Mouse (Mus musculus) kidney, embryonic 15.5 days (tissue): ENCODE data around the gene Slc25a35. TPM values are rescaled to one million over a fixed set of nuclear protein-coding genes. Genes with fewer than 3 reads are reported as not detected.
"Not testable (repeated sequence)": the region's sequence is repeated elsewhere in the genome, so short reads cannot be mapped to it uniquely, and the experiment has no call there.

Experiments
- ATAC-seq: fragments of 200-750 bp; cut with Nextera tagmentation; replicated peaks from 2 replicates; pipeline ENCODE4 v1.8.0; 2017; ENCODE audit warnings: moderate TSS enrichment; ENCODE audit not compliant: low FRiP score
- H3K27ac ChIP-seq: fragments of 300-500 bp; sonication (generic); 2 replicates; pipeline ENCODE4 v1.5.1; 2015; ENCODE audit warnings: mild to moderate bottlenecking, inconsistent platforms
- H3K27me3 ChIP-seq: fragments of 300-500 bp; sonication (generic); 2 replicates; pipeline ENCODE4 v1.6.1; 2015; ENCODE audit warnings: inconsistent platforms
- H3K36me3 ChIP-seq: fragments of 300-500 bp; sonication (generic); 2 replicates; pipeline ENCODE4 v1.6.1; 2015; ENCODE audit warnings: inconsistent platforms
- H3K4me1 ChIP-seq: fragments of 300-500 bp; sonication (generic); 2 replicates; pipeline ENCODE4 v1.6.1; 2015; ENCODE audit warnings: inconsistent platforms
- H3K4me2 ChIP-seq: fragments of 300-500 bp; sonication (generic); 2 replicates; pipeline ENCODE4 v1.6.1; 2015; ENCODE audit warnings: moderate library complexity, mild to moderate bottlenecking, inconsistent platforms
- H3K4me3 ChIP-seq: fragments of 300-500 bp; sonication (generic); replicated peaks from 2 replicates; pipeline ENCODE4 v1.5.1; 2015; ENCODE audit warnings: mild to moderate bottlenecking, inconsistent platforms
- H3K9ac ChIP-seq: fragments of 300-500 bp; sonication (generic); 2 replicates; pipeline ENCODE4 v1.6.1; 2015; ENCODE audit warnings: mild to moderate bottlenecking, inconsistent platforms
- H3K9me3 ChIP-seq: fragments of 300-500 bp; sonication (generic); replicated peaks from 2 replicates; pipeline ENCODE4 v1.6.1; 2016; ENCODE audit warnings: inconsistent platforms
- WGBS: fragments of 180-500 bp; shearing (Covaris S2); methylation state at CpG from one replicate; pipeline ENCODE4 v1.1.7; 2015; ENCODE audit warnings: mixed read lengths; 5-methylcytosine and 5-hydroxymethylcytosine counted together
- polyA plus RNA-seq: library from polyadenylated mRNA; unstranded; fragments of >200 nt; fragmentation: Nextera tagmentation; extraction: Ambion mirVana; gene quantifications from 2 replicates; pipeline ENCODE4 v1.2.1, GENCODE M21; 2015

The Slc25a35 gene
- 4.8 and 5.0 TPM in 2 replicates for polyA plus RNA-seq

GRCm38 (mm10) chr11:68967337-68968282 lies at the start of gene Slc25a35:
TSS of gene Slc25a35 (plus strand) at chr11:68968131.
- H3K4me3 ChIP-seq, result peak within 1 kb of the TSS; percentile 64
- peak within 1 kb of the TSS; percentile 7 for H3K27ac ChIP-seq
- peaks cover 34% of the 10 kb centered on the region for H3K4me1 ChIP-seq
- peak; percentile 98 for ATAC-seq
- WGBS, result under 1% methylated on average over 50 of the region's 50 CpGs
- no peaks in the 10 kb centered on the region for H3K9me3 ChIP-seq
- no peaks in the 10 kb centered on the region for H3K36me3 ChIP-seq
- 0 out of 2 replicates have a peak, but pooled peaks cover 2% of the 10 kb centered on the region for H3K27me3 ChIP-seq
- peak within 1 kb of the TSS; percentile 91 for H3K4me2 ChIP-seq
- peak within 1 kb of the TSS; percentile 44 for H3K9ac ChIP-seq

- 67% methylated on average over 3 of the region's 3 CpGs for WGBS
- no peak overlapping the region for H3K4me3 ChIP-seq
Observed at GRCm38 (mm10) chr11:68923191-68923590, 44.7 kb upstream of the Slc25a35 start.

GRCm38 (mm10) chr11:68924749-68925148 lies 43.2 kb upstream of the Slc25a35 start:
- no peak overlapping the region for H3K9ac ChIP-seq
- no peak for ATAC-seq
- no peak overlapping the region for H3K27ac ChIP-seq
- H3K4me1 ChIP-seq, result peaks cover 14% of the 10 kb centered on the region
- WGBS, result 83% methylated on average over 2 of the region's 2 CpGs
- no peaks in the 10 kb centered on the region for H3K36me3 ChIP-seq
- H3K4me2 ChIP-seq, result no peak overlapping the region
- H3K27me3 ChIP-seq, result no peaks in the 10 kb centered on the region
- no peaks in the 10 kb centered on the region for H3K9me3 ChIP-seq
- H3K4me3 ChIP-seq, result no peak overlapping the region

More at GRCm38 (mm10) chr11:68923191-68923590, 44.7 kb upstream of the Slc25a35 start:
- Histone ChIP-seq H3K9me3 (no peaks in the 10 kb centered on the region), H3K4me1 (peaks cover 14% of the 10 kb centered on the region), H3K4me2 (no peak overlapping the region), H3K27ac (no peak overlapping the region), H3K36me3 (no peaks in the 10 kb centered on the region), H3K9ac (no peak overlapping the region), H3K27me3 (no peaks in the 10 kb centered on the region)
- no peak for ATAC-seq

GRCm38 (mm10) chr11:68926981-68927380 lies 41.0 kb upstream of the Slc25a35 start, which contains the start of gene Odf4:
TSS of gene Odf4 (minus strand) at chr11:68927081.
- Histone ChIP-seq H3K4me1 (peaks cover 8% of the 10 kb centered on the region), H3K9ac (no peak within 1 kb of the TSS), H3K4me3 (no peak within 1 kb of the TSS), H3K27me3 (no peaks in the 10 kb centered on the region), H3K9me3 (no peaks in the 10 kb centered on the region), H3K4me2 (no peak within 1 kb of the TSS), H3K36me3 (no peaks in the 10 kb centered on the region), H3K27ac (no peak within 1 kb of the TSS)
- WGBS, result 71% methylated on average over 3 of the region's 3 CpGs
- ATAC-seq, result no peak

- Histone ChIP-seq H3K27me3 (no peaks in the 10 kb centered on the region), H3K9me3 (no peaks in the 10 kb centered on the region), H3K9ac (no peak overlapping the region), H3K36me3 (no peaks in the 10 kb centered on the region), H3K4me1 (no peaks in the 10 kb centered on the region), H3K4me3 (no peak overlapping the region), H3K27ac (no peak overlapping the region), H3K4me2 (no peak overlapping the region)
- 84% methylated on average over 6 of the region's 6 CpGs for WGBS
- ATAC-seq, result no peak
Observed at GRCm38 (mm10) chr11:68929947-68930346, 38.0 kb upstream of the Slc25a35 start.

- no peak overlapping the region for H3K4me3 ChIP-seq
- no peak for ATAC-seq
- no peaks in the 10 kb centered on the region for H3K27me3 ChIP-seq
- H3K36me3 ChIP-seq, result no peaks in the 10 kb centered on the region
- 80% methylated on average over 5 of the region's 5 CpGs for WGBS
- H3K4me2 ChIP-seq, result no peak overlapping the region
- no peak overlapping the region for H3K9ac ChIP-seq
- 0 out of 2 replicates have a peak, but pooled peaks cover under 1% of the 10 kb centered on the region for H3K4me1 ChIP-seq
- H3K27ac ChIP-seq, result no peak overlapping the region
- H3K9me3 ChIP-seq, result no peaks in the 10 kb centered on the region
Observed at GRCm38 (mm10) chr11:68933885-68934507, 33.9 kb upstream of the Slc25a35 start.

- H3K4me3 ChIP-seq, H3K9ac ChIP-seq, H3K27me3 ChIP-seq, H3K9me3 ChIP-seq, H3K27ac ChIP-seq, H3K4me1 ChIP-seq, ATAC-seq, H3K36me3 ChIP-seq, H3K4me2 ChIP-seq: not testable (repeated sequence)
- WGBS, result 90% methylated on average over 4 of the region's 4 CpGs
Observed at GRCm38 (mm10) chr11:68936951-68937350, 31.0 kb upstream of the Slc25a35 start.

- peak overlapping the region; percentile 59 for H3K4me2 ChIP-seq
- peak overlapping the region; percentile 50 for H3K4me3 ChIP-seq
- WGBS, result 2% methylated on average over 16 of the region's 16 CpGs
- H3K27me3 ChIP-seq, result no peaks in the 10 kb centered on the region
- H3K27ac ChIP-seq, result peak overlapping the region; percentile 85
- H3K36me3 ChIP-seq, result peaks cover 11% of the 10 kb centered on the region; the same call in 1 of the 2 replicates
- peak; percentile 98 for ATAC-seq
- H3K4me1 ChIP-seq, result peaks cover 16% of the 10 kb centered on the region; the same call in 1 of the 2 replicates
- H3K9ac ChIP-seq, result peak overlapping the region; percentile 39
- no peaks in the 10 kb centered on the region for H3K9me3 ChIP-seq
Observed at GRCm38 (mm10) chr11:68939451-68940304, 28.3 kb upstream of the Slc25a35 start.

- Histone ChIP-seq H3K4me1 (peaks cover 16% of the 10 kb centered on the region; the same call in 1 of the 2 replicates), H3K27ac (peak overlapping the region; percentile 85), H3K27me3 (no peaks in the 10 kb centered on the region), H3K4me2 (peak overlapping the region; percentile 59), H3K4me3 (peak overlapping the region; percentile 50), H3K9ac (peak overlapping the region; percentile 39), H3K9me3 (no peaks in the 10 kb centered on the region), H3K36me3 (peaks cover 13% of the 10 kb centered on the region; the same call in 1 of the 2 replicates)
- WGBS, result 35% methylated on average over 4 of the region's 4 CpGs
- ATAC-seq, result 0 out of 2 replicates have a peak, but pooled peaks have one; percentile 42
Observed at GRCm38 (mm10) chr11:68940516-68940915, 27.4 kb upstream of the Slc25a35 start.

GRCm38 (mm10) chr11:68942731-68943130 lies 25.2 kb upstream of the Slc25a35 start:
- no peak overlapping the region for H3K9ac ChIP-seq
- ATAC-seq, result no peak
- H3K9me3 ChIP-seq, result no peaks in the 10 kb centered on the region
- no peak overlapping the region for H3K4me2 ChIP-seq
- no peak overlapping the region for H3K4me3 ChIP-seq
- H3K27ac ChIP-seq, result no peak overlapping the region; the same call in 1 of the 2 replicates
- WGBS, result 78% methylated on average over 8 of the region's 8 CpGs
- H3K4me1 ChIP-seq, result peaks cover 28% of the 10 kb centered on the region
- H3K27me3 ChIP-seq, result peaks cover 16% of the 10 kb centered on the region
- H3K36me3 ChIP-seq, result peaks cover 13% of the 10 kb centered on the region; the same call in 1 of the 2 replicates

- no peak overlapping the region for H3K27ac ChIP-seq
- peaks cover 25% of the 10 kb centered on the region for H3K4me1 ChIP-seq
- H3K4me3 ChIP-seq, result no peak overlapping the region
- no peak overlapping the region for H3K9ac ChIP-seq
- no peak overlapping the region for H3K4me2 ChIP-seq
- peaks cover 21% of the 10 kb centered on the region for H3K27me3 ChIP-seq
- peaks cover 13% of the 10 kb centered on the region; the same call in 1 of the 2 replicates for H3K36me3 ChIP-seq
- ATAC-seq, result no peak
- WGBS, result 84% methylated on average over 2 of the region's 2 CpGs
- no peaks in the 10 kb centered on the region for H3K9me3 ChIP-seq
Observed at GRCm38 (mm10) chr11:68945245-68945644, 22.7 kb upstream of the Slc25a35 start.
